Mouse (Mus musculus): ENCODE results near the gene Wipi1.

The Wipi1 gene

GRCm38 (mm10) chr11:109579999-109580398 lies 31.8 kb downstream of the Wipi1 start:
- WGBS: 91% methylated on average over 9 of the region's 9 CpGs

- 65% methylated on average over 3 of the region's 3 CpGs for WGBS
These were observed 33.2 kb downstream of the Wipi1 start for GRCm38 (mm10) chr11:109578536-109578935.

- WGBS: 72% methylated on average over 6 of the region's 6 CpGs
These were observed 35.9 kb downstream of the Wipi1 start for GRCm38 (mm10) chr11:109575832-109576231.

- WGBS: 80% methylated on average over 2 of the region's 2 CpGs
These were observed 37.2 kb downstream of the Wipi1 start for GRCm38 (mm10) chr11:109574604-109575003.

- WGBS: 88% methylated on average over 11 of the region's 11 CpGs
These were observed 39.7 kb downstream of the Wipi1 start for GRCm38 (mm10) chr11:109572051-109572450.

- 71% methylated on average over 7 of the region's 7 CpGs for WGBS
These were observed 42.0 kb downstream of the Wipi1 start for GRCm38 (mm10) chr11:109569809-109570208.

- WGBS: 56% methylated on average over 12 of the region's 12 CpGs
These were observed 42.7 kb downstream of the Wipi1 start for GRCm38 (mm10) chr11:109569007-109569618.

GRCm38 (mm10) chr11:109564466-109565214 lies 47.1 kb downstream of the Wipi1 start:
- 76% methylated on average over 15 of the region's 15 CpGs for WGBS

GRCm38 (mm10) chr11:109563708-109564107 lies 48.1 kb downstream of the Wipi1 start:
- 95% methylated on average over 4 of the region's 4 CpGs for WGBS

- WGBS: 58% methylated on average over 3 of the region's 3 CpGs
These were observed 50.3 kb downstream of the Wipi1 start for GRCm38 (mm10) chr11:109561445-109561844.

GRCm38 (mm10) chr11:109560793-109561257 lies 50.9 kb downstream of the Wipi1 start:
- 45% methylated on average over 9 of the region's 9 CpGs for WGBS

- 91% methylated on average over 12 of the region's 12 CpGs for WGBS
These were observed 52.5 kb downstream of the Wipi1 start for GRCm38 (mm10) chr11:109559241-109559640.

GRCm38 (mm10) chr11:109557419-109557818 lies 54.3 kb downstream of the Wipi1 start:
- WGBS: 83% methylated on average over 11 of the region's 11 CpGs

GRCm38 (mm10) chr11:109556130-109556529 lies 55.6 kb downstream of the Wipi1 start:
- 87% methylated on average over 6 of the region's 6 CpGs for WGBS

GRCm38 (mm10) chr11:109554443-109554842 lies 57.3 kb downstream of the Wipi1 start:
- WGBS: 65% methylated on average over 3 of the region's 3 CpGs

- WGBS: 90% methylated on average over 4 of the region's 4 CpGs
These were observed 57.8 kb downstream of the Wipi1 start for GRCm38 (mm10) chr11:109553921-109554320.

GRCm38 (mm10) chr11:109549599-109550290 lies 62.0 kb downstream of the Wipi1 start:
- 90% methylated on average over 5 of the region's 5 CpGs for WGBS

GRCm38 (mm10) chr11:109547652-109548051 lies 64.1 kb downstream of the Wipi1 start:
- 100% methylated on average over 1 of the region's 1 CpGs for WGBS

- WGBS: 78% methylated on average over 16 of the region's 16 CpGs
These were observed 65.3 kb downstream of the Wipi1 start for GRCm38 (mm10) chr11:109546305-109547001.

GRCm38 (mm10) chr11:109545700-109546143 lies 66.0 kb downstream of the Wipi1 start:
- 86% methylated on average over 12 of the region's 12 CpGs for WGBS

GRCm38 (mm10) chr11:109545265-109545664 lies 66.5 kb downstream of the Wipi1 start:
- WGBS: 85% methylated on average over 7 of the region's 7 CpGs

GRCm38 (mm10) chr11:109544432-109544831 lies 67.3 kb downstream of the Wipi1 start:
- WGBS: 64% methylated on average over 7 of the region's 7 CpGs

Data from cerebral cortex, adult 2 months (tissue).